Mouse (Mus musculus) bone marrow macrophage, adult 2 months (primary cell): ENCODE data around the gene D2hgdh.
"Not testable (repeated sequence)": the region's sequence is repeated elsewhere in the genome, so short reads cannot be mapped to it uniquely, and the experiment has no call there.

ENCODE experiments used
- CTCF ChIP-seq: IDR thresholded peaks from 2 replicates; pipeline ENCODE4 v1.5.1; 2012; ENCODE audit warnings: low read depth, mild to moderate bottlenecking, low read length, moderate library complexity
- POLR2A ChIP-seq: IDR thresholded peaks from 2 replicates; pipeline ENCODE4 v1.6.1; 2012; ENCODE audit warnings: mild to moderate bottlenecking, low read depth, low read length, borderline replicate concordance

- not testable (repeated sequence) for TF ChIP-seq CTCF, POLR2A
Observed at GRCm38 (mm10) chr1:93897395-93897794, 72.7 kb downstream of the D2hgdh start.
